Mouse (Mus musculus): ENCODE results near the gene Klhdc8a.

DNA sequence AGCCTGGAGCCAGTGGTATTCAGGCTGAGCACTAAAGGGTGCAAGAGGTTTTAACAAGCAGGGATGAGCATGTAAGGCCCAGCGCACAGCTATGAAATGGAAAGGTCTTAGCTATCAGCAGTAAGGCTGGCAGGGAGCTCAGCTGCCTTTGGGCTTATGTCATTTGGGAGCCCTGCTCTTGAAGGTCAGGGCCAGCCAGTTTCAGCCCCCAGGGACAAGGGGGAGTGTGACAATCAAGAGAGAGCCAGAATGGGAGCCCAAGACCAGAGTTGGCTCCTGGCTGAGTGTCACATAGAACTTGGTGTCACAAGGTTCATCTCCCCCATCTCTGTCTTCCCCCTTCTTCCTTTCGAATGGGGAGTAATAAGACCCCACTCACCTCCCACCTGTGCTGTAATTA lies 11.0 kb upstream of the Klhdc8a start:
- TF ChIP-seq CTCF (IDR thresholded peaks at IDR 0.05; ENCODE audit: low read depth) (no peak), EP300 (IDR thresholded peaks at IDR 0.05; ENCODE audit: low read depth) (no peak)

Data from liver, postnatal 0 days (tissue).